Mouse (Mus musculus): ENCODE data around the gene Dnah12.

- TF ChIP-seq CTCF (IDR thresholded peaks at IDR 0.05; ENCODE audit: extremely low read depth, insufficient read depth, low read length) (no peak), POLR2A (IDR thresholded peaks at IDR 0.05; ENCODE audit: extremely low read depth, insufficient read depth, low read length) (no peak)
These were observed 185.7 kb downstream of the Dnah12 start for GRCm38 (mm10) chr14:26878756-26879155.

All from cortical plate, adult 2 months (tissue).